Mouse (Mus musculus): Measurements from ENCODE around the gene Olfml2b. TPM values are rescaled to one million over a fixed set of nuclear protein-coding genes. Genes with fewer than 3 reads are reported as not detected.

Gene Olfml2b
- polyA plus RNA-seq, 1 experiment, result 15.0 TPM

GRCm38 (mm10) chr1:170691301-170691700, 47.0 kb downstream of the Olfml2b start:
- Histone ChIP-seq H3K4me3 (ENCODE audit: insufficient read depth, poor library complexity, severe bottlenecking) (no peak overlapping the region), H3ac (ENCODE audit: control insufficient read depth, insufficient read length, low read depth) (no peak overlapping the region), H3K79me3 (ENCODE audit: low read depth) (no peaks in the 10 kb centered on the region), H3K27me3 (ENCODE audit: control insufficient read depth, insufficient read depth, insufficient read length) (no peaks in the 10 kb centered on the region), H3K36me3 (ENCODE audit: control insufficient read depth, insufficient read depth) (no peaks in the 10 kb centered on the region), H3K79me2 (ENCODE audit: control insufficient read depth, insufficient read depth) (no peaks in the 10 kb centered on the region)
- TF ChIP-seq MAX (IDR thresholded peaks at IDR 0.05) (no peak), FOSL1 (IDR thresholded peaks at IDR 0.05; ENCODE audit: insufficient read depth, low read length, poor library complexity, severe bottlenecking) (peak; percentile 6)

- TF ChIP-seq MYOG (IDR thresholded peaks at IDR 0.05; ENCODE audit: control insufficient read depth, extremely low read depth, insufficient read length) (no peak), MYOD1 (IDR thresholded peaks at IDR 0.05; ENCODE audit: control insufficient read depth, insufficient read length, low read depth) (no peak), MAX (IDR thresholded peaks at IDR 0.05) (no peak), FOSL1 (IDR thresholded peaks at IDR 0.05; ENCODE audit: insufficient read depth, low read length, poor library complexity, severe bottlenecking) (no peak), USF1 (IDR thresholded peaks at IDR 0.05; ENCODE audit: low read depth) (no peak), CEBPB (IDR thresholded peaks at IDR 0.05; ENCODE audit: low read depth) (no peak), CTCF (IDR thresholded peaks at IDR 0.05; ENCODE audit: control insufficient read depth, insufficient read depth, insufficient read length) (no peak)
- Histone ChIP-seq H3K27me3 (ENCODE audit: control insufficient read depth, insufficient read depth, insufficient read length) (no peaks in the 10 kb centered on the region), H3K79me3 (ENCODE audit: low read depth) (no peaks in the 10 kb centered on the region), H3K36me3 (ENCODE audit: control insufficient read depth, insufficient read depth) (no peaks in the 10 kb centered on the region), H3K79me2 (ENCODE audit: control insufficient read depth, insufficient read depth) (no peaks in the 10 kb centered on the region), H3K4me3 (ENCODE audit: insufficient read depth, poor library complexity, severe bottlenecking) (no peak overlapping the region), H3ac (ENCODE audit: control insufficient read depth, insufficient read length, low read depth) (no peak overlapping the region)
Measured at GRCm38 (mm10) chr1:170694821-170695291, 50.5 kb downstream of the Olfml2b start.

- no peak overlapping the region for H3ac ChIP-seq (ENCODE audit: control insufficient read depth, insufficient read length, low read depth)
- TF ChIP-seq MYOD1 (IDR thresholded peaks at IDR 0.05; ENCODE audit: control insufficient read depth, insufficient read length, low read depth), result no peak
- TF ChIP-seq USF1 (IDR thresholded peaks at IDR 0.05; ENCODE audit: low read depth), result no peak
- TF ChIP-seq MYOG (IDR thresholded peaks at IDR 0.05; ENCODE audit: control insufficient read depth, extremely low read depth, insufficient read length), result no peak
- TF ChIP-seq CTCF (IDR thresholded peaks at IDR 0.05; ENCODE audit: control insufficient read depth, insufficient read depth, insufficient read length), result no peak
- no peak for TF ChIP-seq MAX (IDR thresholded peaks at IDR 0.05)
- no peak for TF ChIP-seq CEBPB (IDR thresholded peaks at IDR 0.05; ENCODE audit: low read depth)
- no peak for TF ChIP-seq FOSL1 (IDR thresholded peaks at IDR 0.05; ENCODE audit: insufficient read depth, low read length, poor library complexity, severe bottlenecking)
- no peak overlapping the region for H3K4me3 ChIP-seq (ENCODE audit: insufficient read depth, poor library complexity, severe bottlenecking)
- no peaks in the 10 kb centered on the region for H3K79me3 ChIP-seq (ENCODE audit: low read depth)
- no peaks in the 10 kb centered on the region for H3K36me3 ChIP-seq (ENCODE audit: control insufficient read depth, insufficient read depth)
- H3K79me2 ChIP-seq (ENCODE audit: control insufficient read depth, insufficient read depth), result no peaks in the 10 kb centered on the region
- H3K27me3 ChIP-seq (ENCODE audit: control insufficient read depth, insufficient read depth, insufficient read length), result no peaks in the 10 kb centered on the region
Measured at GRCm38 (mm10) chr1:170695326-170695725, 51.0 kb downstream of the Olfml2b start.

- Histone ChIP-seq H3K4me3 (ENCODE audit: insufficient read depth, poor library complexity, severe bottlenecking) (no peak overlapping the region), H3ac (ENCODE audit: control insufficient read depth, insufficient read length, low read depth) (no peak overlapping the region), H3K27me3 (ENCODE audit: control insufficient read depth, insufficient read depth, insufficient read length) (no peaks in the 10 kb centered on the region), H3K36me3 (ENCODE audit: control insufficient read depth, insufficient read depth) (no peaks in the 10 kb centered on the region), H3K79me3 (ENCODE audit: low read depth) (no peaks in the 10 kb centered on the region), H3K79me2 (ENCODE audit: control insufficient read depth, insufficient read depth) (no peaks in the 10 kb centered on the region)
- TF ChIP-seq CTCF (IDR thresholded peaks at IDR 0.05; ENCODE audit: control insufficient read depth, insufficient read depth, insufficient read length) (no peak), MYOD1 (IDR thresholded peaks at IDR 0.05; ENCODE audit: control insufficient read depth, insufficient read length, low read depth) (no peak), USF1 (IDR thresholded peaks at IDR 0.05; ENCODE audit: low read depth) (no peak), CEBPB (IDR thresholded peaks at IDR 0.05; ENCODE audit: low read depth) (no peak), MAX (IDR thresholded peaks at IDR 0.05) (no peak), MYOG (IDR thresholded peaks at IDR 0.05; ENCODE audit: control insufficient read depth, extremely low read depth, insufficient read length) (no peak), FOSL1 (IDR thresholded peaks at IDR 0.05; ENCODE audit: insufficient read depth, low read length, poor library complexity, severe bottlenecking) (no peak)
Measured at GRCm38 (mm10) chr1:170696996-170697395, 52.7 kb downstream of the Olfml2b start.

- TF ChIP-seq CEBPB (IDR thresholded peaks at IDR 0.05; ENCODE audit: low read depth) (no peak), USF1 (IDR thresholded peaks at IDR 0.05; ENCODE audit: low read depth) (no peak), MYOD1 (IDR thresholded peaks at IDR 0.05; ENCODE audit: control insufficient read depth, insufficient read length, low read depth) (no peak), FOSL1 (IDR thresholded peaks at IDR 0.05; ENCODE audit: insufficient read depth, low read length, poor library complexity, severe bottlenecking) (no peak), MYOG (IDR thresholded peaks at IDR 0.05; ENCODE audit: control insufficient read depth, extremely low read depth, insufficient read length) (no peak), CTCF (IDR thresholded peaks at IDR 0.05; ENCODE audit: control insufficient read depth, insufficient read depth, insufficient read length) (no peak), MAX (IDR thresholded peaks at IDR 0.05) (no peak)
- H3K79me3 ChIP-seq (ENCODE audit: low read depth), result no peaks in the 10 kb centered on the region
- no peak overlapping the region for H3ac ChIP-seq (ENCODE audit: control insufficient read depth, insufficient read length, low read depth)
- H3K4me3 ChIP-seq (ENCODE audit: insufficient read depth, poor library complexity, severe bottlenecking), result no peak overlapping the region
- no peaks in the 10 kb centered on the region for H3K27me3 ChIP-seq (ENCODE audit: control insufficient read depth, insufficient read depth, insufficient read length)
- no peaks in the 10 kb centered on the region for H3K79me2 ChIP-seq (ENCODE audit: control insufficient read depth, insufficient read depth)
- no peaks in the 10 kb centered on the region for H3K36me3 ChIP-seq (ENCODE audit: control insufficient read depth, insufficient read depth)
Measured at GRCm38 (mm10) chr1:170697771-170698356, 53.5 kb downstream of the Olfml2b start.

GRCm38 (mm10) chr1:170698771-170699170, 54.4 kb downstream of the Olfml2b start:
- Histone ChIP-seq H3K36me3 (ENCODE audit: control insufficient read depth, insufficient read depth) (no peaks in the 10 kb centered on the region), H3K4me3 (ENCODE audit: insufficient read depth, poor library complexity, severe bottlenecking) (no peak overlapping the region), H3K79me3 (ENCODE audit: low read depth) (no peaks in the 10 kb centered on the region), H3ac (ENCODE audit: control insufficient read depth, insufficient read length, low read depth) (no peak overlapping the region), H3K27me3 (ENCODE audit: control insufficient read depth, insufficient read depth, insufficient read length) (no peaks in the 10 kb centered on the region), H3K79me2 (ENCODE audit: control insufficient read depth, insufficient read depth) (no peaks in the 10 kb centered on the region)
- TF ChIP-seq FOSL1 (IDR thresholded peaks at IDR 0.05; ENCODE audit: insufficient read depth, low read length, poor library complexity, severe bottlenecking), result no peak
- no peak for TF ChIP-seq MAX (IDR thresholded peaks at IDR 0.05)
- TF ChIP-seq CEBPB (IDR thresholded peaks at IDR 0.05; ENCODE audit: low read depth), result no peak
- no peak for TF ChIP-seq USF1 (IDR thresholded peaks at IDR 0.05; ENCODE audit: low read depth)
- TF ChIP-seq MYOG (IDR thresholded peaks at IDR 0.05; ENCODE audit: control insufficient read depth, extremely low read depth, insufficient read length), result no peak
- no peak for TF ChIP-seq MYOD1 (IDR thresholded peaks at IDR 0.05; ENCODE audit: control insufficient read depth, insufficient read length, low read depth)
- no peak for TF ChIP-seq CTCF (IDR thresholded peaks at IDR 0.05; ENCODE audit: control insufficient read depth, insufficient read depth, insufficient read length)
